Mouse (Mus musculus): ENCODE measurements around the gene Man1c1. TPM values are rescaled to one million over a fixed set of nuclear protein-coding genes. Genes with fewer than 3 reads are reported as not detected.

The Man1c1 gene
- polyA plus RNA-seq, 1 experiment from 2014 or later, result 3.8 TPM

DNA sequence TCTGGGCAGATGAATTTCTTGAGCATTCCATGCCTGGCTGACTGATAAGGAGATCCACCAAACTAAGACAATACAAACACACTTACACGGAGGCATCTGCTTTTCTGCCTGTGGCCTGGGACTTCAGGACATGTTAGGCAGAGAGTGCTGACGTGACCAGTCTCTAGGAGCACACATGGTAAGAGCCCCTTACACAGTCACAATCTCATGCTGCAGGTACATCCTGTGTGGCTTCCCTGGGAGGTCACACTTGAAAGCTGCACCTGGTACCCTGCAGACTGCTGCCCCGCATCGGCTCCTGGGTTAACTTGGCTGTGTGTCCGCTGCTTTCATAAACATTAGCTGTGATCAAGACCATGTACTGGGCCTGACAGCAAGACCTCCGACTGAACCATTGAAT lies 59.7 kb downstream of the Man1c1 start:
- no peak for ATAC-seq (replicated peaks)
- H3K9ac ChIP-seq, result no peak overlapping the region
- H3K27ac ChIP-seq, result no peak overlapping the region

DNA sequence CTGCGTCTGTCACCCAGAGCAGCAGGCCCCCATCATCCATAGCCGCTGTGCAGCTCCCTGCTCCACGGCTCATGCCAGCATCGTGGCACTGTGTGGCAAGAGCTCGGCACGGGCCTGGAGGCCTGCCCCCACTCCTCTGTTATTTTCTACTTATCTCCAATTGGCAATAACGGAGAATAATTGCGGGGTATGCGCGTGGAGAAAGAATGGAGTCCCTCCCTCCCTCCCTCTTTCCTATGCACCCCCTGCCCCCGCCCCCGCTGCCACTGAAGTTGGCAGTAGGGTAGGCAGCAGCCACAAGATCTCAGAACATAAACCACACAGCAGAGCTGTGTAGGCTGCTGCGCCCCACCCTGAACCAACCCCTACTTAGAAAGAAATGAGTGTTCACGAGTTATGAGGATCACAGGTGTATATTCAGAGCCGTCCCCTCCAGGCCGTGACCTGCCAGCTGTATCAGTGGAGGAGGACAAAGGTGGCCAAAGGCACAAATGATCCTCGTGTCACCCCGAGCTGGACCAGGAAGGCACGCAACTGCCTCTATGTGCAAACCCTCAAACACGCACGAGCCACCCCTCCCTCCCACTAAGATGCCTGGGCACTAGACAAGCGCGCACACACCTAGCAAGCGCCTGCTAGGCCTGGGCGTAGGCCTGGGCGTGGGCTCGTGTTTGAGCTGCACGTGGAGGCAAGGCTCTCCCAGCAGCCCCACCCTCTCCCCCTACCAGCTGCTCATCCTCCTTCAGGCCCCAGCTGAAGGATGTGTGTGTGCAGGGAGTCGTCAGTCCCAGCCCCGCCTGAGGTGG lies 62.2 kb downstream of the Man1c1 start:
- Histone ChIP-seq H3K36me3 (replicated peaks) (no peaks in the 10 kb centered on the region), H3K4me2 (no peak overlapping the region), H3K27me3 (replicated peaks) (no peaks in the 10 kb centered on the region), H3K27ac (no peak overlapping the region), H3K9me3 (no peaks in the 10 kb centered on the region), H3K4me3 (no peak overlapping the region), H3K9ac (no peak overlapping the region), H3K4me1 (peaks cover 8% of the 10 kb centered on the region; the same call in 1 of the 2 replicates)
- ATAC-seq (replicated peaks), result no peak
- WGBS, result 86% methylated on average over 30 of the region's 30 CpGs

More for the DNA sequence above, 59.7 kb downstream of the Man1c1 start:
- WGBS, result 91% methylated on average over 6 of the region's 6 CpGs
- Histone ChIP-seq H3K9me3 (no peaks in the 10 kb centered on the region), H3K4me3 (no peak overlapping the region), H3K4me1 (peaks cover 8% of the 10 kb centered on the region; the same call in 1 of the 2 replicates), H3K4me2 (no peak overlapping the region), H3K36me3 (replicated peaks) (no peaks in the 10 kb centered on the region), H3K27me3 (replicated peaks) (no peaks in the 10 kb centered on the region)

DNA sequence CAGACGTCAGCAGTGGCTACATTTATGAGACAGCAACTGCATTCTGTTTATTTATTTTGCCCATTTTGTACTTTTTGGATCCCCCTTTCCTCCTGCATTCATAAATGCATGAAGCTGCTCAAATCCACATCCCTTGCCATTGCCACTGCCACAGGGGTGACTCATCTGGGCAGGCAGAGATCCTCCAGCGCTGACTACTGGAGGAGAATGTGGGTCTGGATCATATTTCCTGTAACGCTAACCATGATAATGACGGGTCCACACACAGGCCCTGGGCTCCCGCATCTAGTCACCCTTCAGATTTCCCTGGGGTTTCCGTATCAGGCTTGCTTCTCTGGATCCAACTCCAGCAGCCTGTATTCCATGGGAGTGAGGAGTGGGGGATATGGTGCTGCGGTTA lies 64.8 kb downstream of the Man1c1 start:
- no peak for ATAC-seq (replicated peaks)
- H3K9ac ChIP-seq, result no peak overlapping the region
- no peak overlapping the region for H3K4me3 ChIP-seq
- H3K27ac ChIP-seq, result no peak overlapping the region
- H3K9me3 ChIP-seq, result no peaks in the 10 kb centered on the region
- no peaks in the 10 kb centered on the region for H3K36me3 ChIP-seq (replicated peaks)
- 94% methylated on average over 7 of the region's 7 CpGs for WGBS
- no peak overlapping the region for H3K4me2 ChIP-seq
- H3K27me3 ChIP-seq (replicated peaks), result no peaks in the 10 kb centered on the region
- peaks cover 8% of the 10 kb centered on the region; the same call in 1 of the 2 replicates for H3K4me1 ChIP-seq

DNA sequence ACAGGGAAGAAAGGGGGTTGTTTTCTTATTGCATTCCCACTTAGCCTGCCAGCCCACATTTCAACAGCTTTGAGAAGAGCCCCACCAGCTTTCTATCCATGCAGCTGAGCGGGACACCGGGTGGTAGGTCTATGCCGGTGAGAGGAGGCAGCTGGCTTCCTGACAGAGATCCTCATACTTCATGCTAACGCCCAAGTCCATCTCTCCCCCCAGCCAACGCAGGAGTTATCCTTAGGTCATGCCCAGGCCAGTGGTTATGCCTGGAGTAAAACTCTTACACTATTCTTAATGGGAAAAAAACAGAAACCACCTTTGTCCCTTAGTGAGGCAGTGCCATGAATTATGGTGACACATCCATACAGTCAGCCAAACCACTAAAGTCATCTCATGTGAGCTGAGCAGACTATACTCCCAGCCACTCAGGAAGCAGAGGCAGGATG lies 66.0 kb downstream of the Man1c1 start:
- H3K36me3 ChIP-seq (replicated peaks), result no peaks in the 10 kb centered on the region
- H3K4me3 ChIP-seq, result no peak overlapping the region
- no peak overlapping the region for H3K27ac ChIP-seq
- no peak for ATAC-seq (replicated peaks)
- no peak overlapping the region for H3K9ac ChIP-seq
- no peaks in the 10 kb centered on the region for H3K9me3 ChIP-seq
- H3K27me3 ChIP-seq (replicated peaks), result no peaks in the 10 kb centered on the region
- H3K4me2 ChIP-seq, result no peak overlapping the region
- peaks cover 16% of the 10 kb centered on the region; the same call in 1 of the 2 replicates for H3K4me1 ChIP-seq
- 73% methylated on average over 5 of the region's 5 CpGs for WGBS

DNA sequence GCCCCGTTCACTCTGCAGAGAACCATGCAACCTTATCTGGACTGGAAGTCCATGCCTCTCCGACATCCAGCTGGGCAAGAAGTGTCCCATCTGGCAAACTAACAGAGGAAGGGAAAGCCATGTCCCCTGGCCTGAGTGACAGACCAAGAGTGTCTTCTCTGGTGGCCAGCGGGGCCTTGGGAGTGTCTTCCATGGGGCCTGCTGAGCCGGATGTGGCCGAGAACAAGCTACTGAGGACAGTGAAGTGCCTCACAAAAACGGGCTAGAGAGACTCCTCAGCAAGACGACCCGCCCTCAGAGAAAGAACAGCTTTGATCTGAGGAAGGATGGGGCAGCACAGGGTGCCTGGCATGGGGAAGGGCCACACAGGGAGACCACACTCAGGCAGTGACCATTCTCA lies 67.7 kb downstream of the Man1c1 start:
- 66% methylated on average over 8 of the region's 8 CpGs for whole genome bisulfite sequencing
- Histone ChIP-seq H3K4me2 (no peak overlapping the region), H3K36me3 (replicated peaks) (no peaks in the 10 kb centered on the region), H3K4me3 (no peak overlapping the region), H3K27ac (no peak overlapping the region), H3K9ac (no peak overlapping the region), H3K4me1 (peaks cover 24% of the 10 kb centered on the region), H3K27me3 (replicated peaks) (no peaks in the 10 kb centered on the region), H3K9me3 (no peaks in the 10 kb centered on the region)
- no peak for ATAC-seq (replicated peaks)

DNA sequence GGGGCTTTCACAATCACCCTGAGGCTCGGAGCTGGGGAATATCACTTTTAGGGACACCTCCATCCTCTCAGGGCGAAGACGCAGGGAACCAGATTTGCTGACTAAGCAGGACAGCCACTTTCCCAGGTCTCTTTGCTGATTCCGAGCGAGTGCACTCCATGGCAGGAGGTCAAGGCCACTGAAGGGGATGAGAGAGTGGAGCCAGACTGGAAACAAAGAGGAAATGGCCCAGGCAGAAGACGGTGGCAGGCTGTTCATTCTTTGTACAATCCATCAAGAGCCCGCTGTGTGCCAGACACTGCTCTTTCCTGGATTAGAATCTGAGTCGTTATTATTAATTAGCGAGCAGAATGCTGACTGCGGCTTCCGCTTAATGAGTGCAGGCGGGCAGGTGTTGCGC lies 70.1 kb downstream of the Man1c1 start:
- no peaks in the 10 kb centered on the region for H3K9me3 ChIP-seq
- H3K9ac ChIP-seq, result no peak overlapping the region
- 58% methylated on average over 13 of the region's 13 CpGs for WGBS
- no peak for ATAC-seq (replicated peaks)
- H3K4me2 ChIP-seq, result no peak overlapping the region
- H3K4me1 ChIP-seq, result peaks cover 26% of the 10 kb centered on the region
- H3K27me3 ChIP-seq (replicated peaks), result no peaks in the 10 kb centered on the region
- H3K36me3 ChIP-seq (replicated peaks), result no peaks in the 10 kb centered on the region
- no peak overlapping the region for H3K27ac ChIP-seq
- no peak overlapping the region for H3K4me3 ChIP-seq

DNA sequence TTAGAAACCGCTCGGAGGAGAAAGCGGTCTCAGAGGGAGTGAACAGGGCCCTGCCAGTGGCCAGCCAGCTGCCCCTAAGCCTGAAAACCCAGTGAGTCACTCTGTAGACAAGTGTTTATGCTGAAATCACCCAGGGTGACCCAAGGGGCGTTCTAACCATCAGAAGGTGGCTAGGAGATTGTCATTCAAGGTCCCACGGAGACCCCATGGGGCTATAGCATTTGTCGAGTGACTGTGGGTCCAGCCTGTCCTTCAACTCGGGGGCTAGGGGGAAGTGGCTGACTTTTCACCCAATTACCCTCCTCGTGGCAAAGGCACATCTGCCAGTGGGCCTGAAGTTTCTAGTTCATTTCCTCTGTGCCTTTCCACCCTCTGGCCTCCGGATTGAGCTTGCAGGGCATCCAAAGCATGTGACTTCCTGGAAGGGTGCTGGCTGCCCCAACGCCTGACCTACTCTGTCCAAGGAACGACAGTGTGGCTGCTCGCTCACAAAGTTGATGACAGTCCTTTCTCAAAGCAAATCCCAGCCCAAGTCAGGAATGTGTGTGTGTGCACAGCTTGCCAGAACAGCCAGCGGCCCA lies 71.9 kb downstream of the Man1c1 start:
- H3K9ac ChIP-seq, result no peak overlapping the region
- ATAC-seq (replicated peaks), result peak; percentile 25; the same call in 1 of the 2 replicates
- WGBS, result 18% methylated on average over 13 of the region's 13 CpGs

DNA sequence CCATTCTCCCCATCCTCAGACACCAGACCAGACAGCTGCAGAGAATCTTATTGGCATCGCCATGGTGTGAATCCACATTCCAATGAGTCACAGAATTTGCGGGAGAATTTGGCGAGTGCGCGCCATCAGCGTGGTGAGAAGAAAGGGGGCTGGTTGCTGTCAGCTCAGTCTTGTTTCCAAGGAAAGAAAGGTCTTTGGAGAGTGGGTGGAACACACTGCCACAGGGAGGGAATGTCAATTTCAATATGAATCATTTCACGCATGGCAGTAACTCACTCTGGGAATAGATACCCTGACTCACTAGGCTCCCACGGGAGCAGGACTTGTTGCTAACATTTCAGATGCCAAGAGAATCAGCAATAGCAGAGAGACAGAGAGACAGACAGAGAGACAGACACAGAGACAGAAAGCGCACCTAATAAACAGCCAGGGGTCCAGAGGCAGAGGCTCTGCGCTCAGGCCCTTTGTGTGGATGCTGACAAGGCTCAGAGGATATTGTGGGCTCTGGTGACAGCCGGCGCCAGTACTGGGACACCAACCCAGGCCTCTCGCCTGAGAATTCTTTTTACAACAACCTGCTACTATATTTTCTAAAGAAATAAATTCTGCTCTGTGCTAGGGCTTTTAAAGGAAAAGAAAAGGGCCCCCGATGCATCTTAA lies 72.5 kb downstream of the Man1c1 start:
- H3K27me3 ChIP-seq (replicated peaks), result no peaks in the 10 kb centered on the region
- H3K4me2 ChIP-seq, result no peak overlapping the region
- H3K4me1 ChIP-seq, result peaks cover 35% of the 10 kb centered on the region
- H3K36me3 ChIP-seq (replicated peaks), result no peaks in the 10 kb centered on the region
- H3K27ac ChIP-seq, result peak overlapping the region; percentile 66
- H3K4me3 ChIP-seq, result no peak overlapping the region
- WGBS, result 14% methylated on average over 14 of the region's 14 CpGs
- H3K9ac ChIP-seq, result no peak overlapping the region
- ATAC-seq (replicated peaks), result peak; percentile 73; the same call in 1 of the 2 replicates
- no peaks in the 10 kb centered on the region for H3K9me3 ChIP-seq

More for the DNA sequence above, 71.9 kb downstream of the Man1c1 start:
- Histone ChIP-seq H3K4me1 (peaks cover 35% of the 10 kb centered on the region), H3K36me3 (replicated peaks) (no peaks in the 10 kb centered on the region), H3K4me3 (no peak overlapping the region), H3K27ac (peak overlapping the region; percentile 66), H3K9me3 (no peaks in the 10 kb centered on the region), H3K4me2 (no peak overlapping the region), H3K27me3 (replicated peaks) (no peaks in the 10 kb centered on the region)

DNA sequence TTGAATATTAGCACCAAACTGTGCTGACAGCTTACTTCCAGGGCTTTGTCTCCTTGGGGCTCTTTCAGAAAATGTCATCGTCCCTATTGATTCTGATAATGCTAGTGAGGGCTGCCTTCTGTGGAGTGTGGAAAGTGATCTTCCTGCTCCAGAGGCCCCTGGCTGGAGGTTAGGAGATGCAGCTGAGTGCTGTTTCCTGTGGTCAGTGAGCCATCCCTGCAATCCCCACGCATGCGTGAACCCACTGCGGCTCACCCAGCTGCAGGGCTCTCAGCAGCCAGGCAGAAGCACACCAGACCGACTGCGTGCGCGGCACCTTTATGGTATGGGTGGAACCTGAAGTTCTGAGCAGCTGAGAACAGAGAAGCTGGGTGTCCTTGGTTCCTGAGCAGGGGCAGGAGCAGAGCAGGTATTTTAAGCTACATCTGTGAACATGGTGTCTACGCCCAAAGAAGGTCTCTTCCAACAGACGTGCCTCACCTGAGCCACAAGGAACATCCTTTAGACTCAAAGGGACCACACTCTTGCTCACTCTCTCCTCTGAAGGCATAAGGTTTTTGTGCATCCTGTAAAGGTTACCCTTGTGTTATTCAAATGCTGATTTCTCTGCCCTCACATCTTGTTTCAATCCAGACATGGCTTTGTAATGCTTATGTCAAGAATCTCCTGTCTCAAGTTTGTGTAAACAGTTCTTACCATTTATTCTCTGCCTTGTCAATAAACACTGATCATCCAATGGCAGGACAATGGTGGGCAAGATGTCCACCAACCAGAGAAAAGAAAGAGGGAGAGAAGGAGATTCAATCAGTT lies 75.3 kb downstream of the Man1c1 start:
- Histone ChIP-seq H3K4me2 (no peak overlapping the region), H3K4me1 (peaks cover 39% of the 10 kb centered on the region), H3K36me3 (replicated peaks) (no peaks in the 10 kb centered on the region), H3K9ac (no peak overlapping the region), H3K4me3 (no peak overlapping the region), H3K9me3 (no peaks in the 10 kb centered on the region), H3K27me3 (replicated peaks) (no peaks in the 10 kb centered on the region), H3K27ac (no peak overlapping the region)
- ATAC-seq (replicated peaks), result no peak
- WGBS, result 74% methylated on average over 10 of the region's 10 CpGs

DNA sequence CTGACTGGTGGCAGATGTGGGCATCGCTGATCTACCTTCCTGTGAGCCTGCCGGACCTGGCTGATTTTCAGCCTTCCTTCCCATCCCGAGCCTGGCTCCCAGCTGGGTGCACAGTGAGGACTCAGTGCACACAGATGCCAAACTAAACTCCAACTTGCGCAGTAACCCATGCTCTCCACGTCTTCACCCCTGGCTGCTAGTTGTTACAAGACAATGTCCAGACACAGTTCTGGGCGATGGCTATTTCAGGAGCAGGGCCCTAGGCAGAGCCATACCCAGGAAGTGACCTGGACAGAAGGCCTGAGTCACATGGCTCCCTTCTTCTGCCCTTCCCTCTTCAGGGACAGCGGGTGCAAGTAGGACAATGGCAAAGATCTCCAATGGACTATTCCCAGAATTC lies 76.0 kb downstream of the Man1c1 start:
- Histone ChIP-seq H3K9me3 (no peaks in the 10 kb centered on the region), H3K4me1 (peaks cover 33% of the 10 kb centered on the region), H3K36me3 (replicated peaks) (no peaks in the 10 kb centered on the region), H3K27ac (no peak overlapping the region), H3K27me3 (replicated peaks) (no peaks in the 10 kb centered on the region), H3K9ac (no peak overlapping the region), H3K4me3 (no peak overlapping the region), H3K4me2 (no peak overlapping the region)
- WGBS, result 82% methylated on average over 7 of the region's 7 CpGs
- no peak for ATAC-seq (replicated peaks)

DNA sequence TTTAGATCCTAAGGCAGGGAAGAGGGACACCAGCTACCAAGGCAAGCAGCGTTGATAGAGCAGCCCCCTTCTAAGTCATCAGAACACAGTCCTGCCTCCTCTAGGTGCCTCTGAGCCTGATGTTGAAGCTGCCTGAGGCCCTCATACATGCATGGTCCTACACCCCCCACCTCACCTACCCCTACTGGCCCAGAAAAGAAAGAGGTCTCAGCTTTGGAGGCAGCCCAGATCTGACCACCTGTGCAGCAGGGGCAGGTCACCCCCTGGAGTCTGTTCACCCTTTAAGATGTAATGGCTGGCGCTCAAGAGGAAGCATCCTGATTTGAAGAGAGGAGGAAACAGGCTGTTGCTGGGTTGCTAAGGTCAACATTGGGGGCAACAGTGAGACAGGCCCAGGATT lies 77.2 kb downstream of the Man1c1 start:
- no peak overlapping the region for H3K27ac ChIP-seq
- no peaks in the 10 kb centered on the region for H3K9me3 ChIP-seq
- peaks cover 23% of the 10 kb centered on the region for H3K4me1 ChIP-seq
- no peaks in the 10 kb centered on the region for H3K27me3 ChIP-seq (replicated peaks)
- H3K36me3 ChIP-seq (replicated peaks), result no peaks in the 10 kb centered on the region
- H3K9ac ChIP-seq, result no peak overlapping the region
- no peak for ATAC-seq (replicated peaks)
- no peak overlapping the region for H3K4me3 ChIP-seq
- no peak overlapping the region for H3K4me2 ChIP-seq
- 84% methylated on average over 2 of the region's 2 CpGs for WGBS

DNA sequence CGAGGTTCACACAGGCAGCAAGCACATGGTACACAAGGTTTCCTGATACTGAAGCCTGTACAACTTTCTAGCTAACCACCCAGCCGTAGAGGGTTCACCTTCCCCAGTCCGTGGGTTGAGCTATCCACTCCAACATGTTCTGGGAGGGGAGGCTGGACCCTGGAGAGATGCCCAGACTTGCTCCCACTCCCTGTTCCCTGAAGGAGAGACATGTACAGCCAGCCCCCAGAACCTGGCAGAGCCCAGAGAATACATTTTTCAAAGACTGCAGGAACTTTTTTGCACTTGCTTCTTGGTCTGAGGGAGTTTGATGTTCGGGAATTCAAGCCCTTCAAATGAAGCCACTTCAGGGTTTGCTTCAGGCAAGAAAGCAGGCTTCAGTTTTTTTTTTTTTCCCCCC lies 77.7 kb downstream of the Man1c1 start:
- 80% methylated on average over 4 of the region's 4 CpGs for WGBS
- H3K9me3 ChIP-seq, result no peaks in the 10 kb centered on the region
- no peak for ATAC-seq (replicated peaks)

More for the DNA sequence above, 77.7 kb downstream of the Man1c1 start:
- Histone ChIP-seq H3K9ac (no peak overlapping the region), H3K4me2 (no peak overlapping the region), H3K27ac (no peak overlapping the region), H3K4me3 (no peak overlapping the region), H3K27me3 (replicated peaks) (no peaks in the 10 kb centered on the region), H3K36me3 (replicated peaks) (no peaks in the 10 kb centered on the region), H3K4me1 (peaks cover 18% of the 10 kb centered on the region)
